Mouse (Mus musculus): ENCODE data around the gene Ltbp2.
A peak's percentile ranks its signal among the peaks of the same experiment; 100 is the strongest.

The Ltbp2 gene

GRCm38 (mm10) chr12:84763577-84764218, 112.6 kb downstream of the Ltbp2 start:
- DNase-seq (ENCODE audit: low spot score in 2 of 2), result no peak

- no peak for DNase-seq (ENCODE audit: low spot score in 2 of 2)
These were observed 113.8 kb downstream of the Ltbp2 start for GRCm38 (mm10) chr12:84762532-84762931.

GRCm38 (mm10) chr12:84759063-84759462, 117.3 kb downstream of the Ltbp2 start:
- DNase-seq (ENCODE audit: low spot score in 2 of 2), result no peak

- DNase-seq (ENCODE audit: low spot score in 2 of 2), result peak in 1 of 2 experiments; percentile 39
These were observed 120.3 kb downstream of the Ltbp2 start for GRCm38 (mm10) chr12:84756016-84756415.

GRCm38 (mm10) chr12:84755008-84755695, 121.2 kb downstream of the Ltbp2 start:
- DNase-seq (ENCODE audit: low spot score in 2 of 2), result peak; percentile 27 to 47

- peak in 1 of 2 experiments; percentile 20 for DNase-seq (ENCODE audit: low spot score in 2 of 2)
These were observed 124.0 kb downstream of the Ltbp2 start for GRCm38 (mm10) chr12:84752131-84752977.

- no peak for DNase-seq (ENCODE audit: low spot score in 2 of 2)
These were observed 125.7 kb downstream of the Ltbp2 start for GRCm38 (mm10) chr12:84750661-84751060.

- no peak for DNase-seq (ENCODE audit: low spot score in 2 of 2)
These were observed 128.2 kb downstream of the Ltbp2 start for GRCm38 (mm10) chr12:84748134-84748533.

GRCm38 (mm10) chr12:84745700-84746099, 130.6 kb downstream of the Ltbp2 start:
- no peak for DNase-seq (ENCODE audit: low spot score in 2 of 2)

GRCm38 (mm10) chr12:84743496-84743895, 132.8 kb downstream of the Ltbp2 start:
- no peak for DNase-seq (ENCODE audit: low spot score in 2 of 2)

- DNase-seq (ENCODE audit: low spot score in 2 of 2), result no peak
These were observed 143.0 kb downstream of the Ltbp2 start for GRCm38 (mm10) chr12:84733366-84733765.

Data from frontal cortex, postnatal 14 days (tissue).